Mouse (Mus musculus) cerebellum, adult 18-20 months (tissue): ENCODE results near the gene Cdrt4.

Source experiments
- DNase-seq, 2 experiments: peaks; one replicate each; pipeline ENCODE4 v3.0.0; 2021

The Cdrt4 gene

GRCm38 (mm10) chr11:62951012-62951411, at the start of gene Cdrt4:
TSS of gene Cdrt4 (plus strand) at chr11:62951193.
- DNase-seq = no peak

- peak; percentile 65 to 66 for DNase-seq
Measured at GRCm38 (mm10) chr11:62901699-62902323, 49.2 kb upstream of the Cdrt4 start.

GRCm38 (mm10) chr11:62903871-62904495, 47.0 kb upstream of the Cdrt4 start:
- no peak for DNase-seq

GRCm38 (mm10) chr11:62909720-62910306, 41.2 kb upstream of the Cdrt4 start:
- DNase-seq = no peak

- DNase-seq = no peak
Measured at GRCm38 (mm10) chr11:62911362-62911761, 39.6 kb upstream of the Cdrt4 start.

- DNase-seq = no peak
Measured at GRCm38 (mm10) chr11:62913141-62913540, 37.9 kb upstream of the Cdrt4 start.

- peak; percentile 23 to 24 for DNase-seq
Measured at GRCm38 (mm10) chr11:62914532-62914931, 36.5 kb upstream of the Cdrt4 start.

- no peak for DNase-seq
Measured at GRCm38 (mm10) chr11:62915486-62915885, 35.5 kb upstream of the Cdrt4 start.

GRCm38 (mm10) chr11:62916765-62917164, 34.2 kb upstream of the Cdrt4 start:
- no peak for DNase-seq

GRCm38 (mm10) chr11:62919946-62920742, 30.8 kb upstream of the Cdrt4 start:
- DNase-seq = no peak

- DNase-seq = no peak
Measured at GRCm38 (mm10) chr11:62920743-62921050, 30.3 kb upstream of the Cdrt4 start.

- DNase-seq = peak; percentile 84 to 90
Measured at GRCm38 (mm10) chr11:62921052-62921977, 29.7 kb upstream of the Cdrt4 start.

GRCm38 (mm10) chr11:62924091-62924761, 26.8 kb upstream of the Cdrt4 start:
- no peak for DNase-seq

- DNase-seq = no peak
Measured at GRCm38 (mm10) chr11:62929799-62930198, 21.2 kb upstream of the Cdrt4 start.

GRCm38 (mm10) chr11:62930574-62930973, 20.4 kb upstream of the Cdrt4 start:
- DNase-seq = no peak

- no peak for DNase-seq
Measured at GRCm38 (mm10) chr11:62931141-62931540, 19.9 kb upstream of the Cdrt4 start.

- DNase-seq = no peak
Measured at GRCm38 (mm10) chr11:62933099-62933498, 17.9 kb upstream of the Cdrt4 start.

- no peak for DNase-seq
Measured at GRCm38 (mm10) chr11:62934795-62935514, 16.0 kb upstream of the Cdrt4 start.

GRCm38 (mm10) chr11:62937986-62938385, 13.0 kb upstream of the Cdrt4 start:
- DNase-seq = no peak

GRCm38 (mm10) chr11:62938921-62939320, 12.1 kb upstream of the Cdrt4 start:
- DNase-seq = no peak

- DNase-seq = no peak
Measured at GRCm38 (mm10) chr11:62940176-62940575, 10.8 kb upstream of the Cdrt4 start.
